Mouse (Mus musculus) adrenal gland, adult 2 months (tissue): ENCODE measurements around the gene Car9. TPM values are rescaled to one million over a fixed set of nuclear protein-coding genes. Genes with fewer than 3 reads are reported as not detected.
"Not testable (repeated sequence)": the region's sequence is repeated elsewhere in the genome, so short reads cannot be mapped to it uniquely, and the experiment has no call there.

Source experiments
- DNase-seq: peaks from one replicate; pipeline ENCODE4 v3.0.0; 2021
- long read RNA-seq: library from polyadenylated mRNA; stranded (forward); transcript quantifications from one replicate; pipeline ENCODE4 v2.0.0, GENCODE M21; 2021
- polyA plus RNA-seq: library from polyadenylated mRNA; depleted of rRNA; stranded (reverse); fragments of >200 nt; gene quantifications from 2 replicates; pipeline ENCODE4 v1.2.3, GENCODE M21; 2012; rRNA removed
- total RNA-seq, 2 experiments: library from RNA; stranded (reverse); gene quantifications; 2 replicates each; pipeline ENCODE4 v1.2.3; 2021

The Car9 gene
- total RNA-seq (under 1 TPM; 0.17 to 0.28 TPM), polyA plus RNA-seq (0.57 and 1.4 TPM in 2 replicates)
- long read RNA-seq: 0 reads

GRCm38 (mm10) chr4:43506536-43507185, at the start of gene Car9:
TSS of gene Car9 (plus strand) at chr4:43506966.
- DNase-seq: no peak

- no peak for DNase-seq
Measured at GRCm38 (mm10) chr4:43457124-43457523, 49.6 kb upstream of the Car9 start.

GRCm38 (mm10) chr4:43463102-43463501, 43.7 kb upstream of the Car9 start:
- no peak for DNase-seq

GRCm38 (mm10) chr4:43465935-43466334, 40.8 kb upstream of the Car9 start:
- DNase-seq: no peak

GRCm38 (mm10) chr4:43466872-43467271, 39.9 kb upstream of the Car9 start:
- DNase-seq: no peak

- no peak for DNase-seq
Measured at GRCm38 (mm10) chr4:43470301-43470700, 36.5 kb upstream of the Car9 start.

GRCm38 (mm10) chr4:43473636-43474035, 33.1 kb upstream of the Car9 start:
- DNase-seq: no peak

GRCm38 (mm10) chr4:43476604-43477003, 30.2 kb upstream of the Car9 start:
- no peak for DNase-seq

- DNase-seq: peak; percentile 92
Measured at GRCm38 (mm10) chr4:43477857-43478533, 28.8 kb upstream of the Car9 start.

GRCm38 (mm10) chr4:43478534-43478858, 28.3 kb upstream of the Car9 start:
- DNase-seq: no peak

- peak; percentile 58 for DNase-seq
Measured at GRCm38 (mm10) chr4:43478906-43479832, 27.6 kb upstream of the Car9 start.

GRCm38 (mm10) chr4:43480985-43481384, 25.8 kb upstream of the Car9 start:
- DNase-seq: no peak

GRCm38 (mm10) chr4:43481894-43482456, 24.8 kb upstream of the Car9 start:
- DNase-seq: no peak

GRCm38 (mm10) chr4:43482591-43482990, 24.2 kb upstream of the Car9 start:
- peak; percentile 75 for DNase-seq

- DNase-seq: no peak
Measured at GRCm38 (mm10) chr4:43483535-43484091, 23.2 kb upstream of the Car9 start, which contains the start of gene Sit1. TSS of gene Sit1 (minus strand) at chr4:43483734.

GRCm38 (mm10) chr4:43485666-43486065, 21.1 kb upstream of the Car9 start:
- not testable (repeated sequence) for DNase-seq

- DNase-seq: no peak
Measured at GRCm38 (mm10) chr4:43489611-43490010, 17.2 kb upstream of the Car9 start.

- DNase-seq: no peak
Measured at GRCm38 (mm10) chr4:43490801-43491200, 16.0 kb upstream of the Car9 start.

GRCm38 (mm10) chr4:43492101-43492820, 14.5 kb upstream of the Car9 start:
- no peak for DNase-seq

GRCm38 (mm10) chr4:43492821-43493185, 14.0 kb upstream of the Car9 start, which contains the start of gene Ccdc107:
TSS of gene Ccdc107 (plus strand) at chr4:43492900.
- peak; percentile 96 for DNase-seq

GRCm38 (mm10) chr4:43493186-43493845, 13.4 kb upstream of the Car9 start:
- peak; percentile 98 for DNase-seq
